Comparison of ENCODE assay signal across 10 mouse cellular contexts in genomic region chr12:84068986-84069385, GRCm38 (mm10). TPM values are rescaled to one million over a fixed set of nuclear protein-coding genes. Genes with fewer than 3 reads are reported as not detected.
DNase-seq lines count a peak whose midpoint lies in the region; ATAC-seq and TF ChIP-seq lines count a peak whose summit lies in the region.
"Had no signal": no experiment of that assay in that cellular context is flagged by ENCODE, and none has a peak within 500 bp of the region (broad histone marks: within the 10 kb centered on the region; RNA-seq: fewer than 3 reads in every experiment).

TSS of gene Acot5 (plus strand) at chr12:84069325.

- peak within 1 kb of the TSS; percentile 69 for H3K4me2 ChIP-seq in embryonic facial prominence, embryonic 13.5 days
- peak within 1 kb of the TSS; percentile 59 for H3K4me2 ChIP-seq in hindbrain, postnatal 0 days (ENCODE audit: low read depth, low read length)
- peak within 1 kb of the TSS; percentile 53 for H3K4me2 ChIP-seq in midbrain, postnatal 0 days (ENCODE audit: low read depth, low read length, poor library complexity, severe bottlenecking)

- peak; percentile 45 for DNase-seq in kidney, adult 9 months
- no peak for DNase-seq in kidney, postnatal 14 days
- DNase-seq in hindbrain, postnatal 0 days (ENCODE audit: low spot score): no peak
- DNase-seq in midbrain, postnatal 0 days (ENCODE audit: low spot score): no peak
- DNase-seq in layer of hippocampus, adult 9-11 months: no peak
- no peak for DNase-seq in right cerebral cortex, postnatal 10 days (ENCODE audit: low spot score in 2 of 2)
- no peak for DNase-seq in layer of hippocampus, postnatal 25 days (ENCODE audit: extremely low spot score in 1 of 2, low spot score in 1 of 2)

- no peaks in the 10 kb centered on the region for H3K9me3 ChIP-seq in embryonic facial prominence, embryonic 13.5 days
- no peaks in the 10 kb centered on the region for H3K9me3 ChIP-seq in hindbrain, postnatal 0 days (ENCODE audit: low read length)
- H3K9me3 ChIP-seq in midbrain, postnatal 0 days (ENCODE audit: low read length): no peaks in the 10 kb centered on the region

- peak within 1 kb of the TSS; percentile 45 for H3K4me3 ChIP-seq in embryonic facial prominence, embryonic 13.5 days
- H3K4me3 ChIP-seq in hindbrain, postnatal 0 days (ENCODE audit: low read length): peak within 1 kb of the TSS; percentile 41
- H3K4me3 ChIP-seq in midbrain, postnatal 0 days (ENCODE audit: low read depth, low read length): peak within 1 kb of the TSS; percentile 41

- H3K9ac ChIP-seq in embryonic facial prominence, embryonic 13.5 days: 0 out of 2 replicates have a peak within 1 kb of the TSS, but pooled peaks have one; percentile 49
- 0 out of 2 replicates have a peak within 1 kb of the TSS, but pooled peaks have one; percentile 17 for H3K9ac ChIP-seq in hindbrain, postnatal 0 days (replicated peaks; ENCODE audit: low read length)
- no peak within 1 kb of the TSS for H3K9ac ChIP-seq in midbrain, postnatal 0 days (replicated peaks; ENCODE audit: low read length, poor library complexity, severe bottlenecking)

- H3K27me3 ChIP-seq in embryonic facial prominence, embryonic 13.5 days: peaks cover 40% of the 10 kb centered on the region
- 0 out of 2 replicates have a peak, but pooled peaks cover 12% of the 10 kb centered on the region for H3K27me3 ChIP-seq in hindbrain, postnatal 0 days (ENCODE audit: insufficient read depth, low read length)
- peaks cover 22% of the 10 kb centered on the region; the same call in 1 of the 2 replicates for H3K27me3 ChIP-seq in midbrain, postnatal 0 days (ENCODE audit: insufficient read depth, low read length)

- WGBS in embryonic facial prominence, embryonic 13.5 days: 54% methylated on average over 9 of the region's 9 CpGs
- 57% methylated on average over 9 of the region's 9 CpGs for WGBS in hindbrain, postnatal 0 days
- 52% methylated on average over 9 of the region's 9 CpGs for WGBS in midbrain, postnatal 0 days

- no peaks in the 10 kb centered on the region for H3K36me3 ChIP-seq in embryonic facial prominence, embryonic 13.5 days
- no peaks in the 10 kb centered on the region for H3K36me3 ChIP-seq in hindbrain, postnatal 0 days (ENCODE audit: insufficient read depth, low read length)
- no peaks in the 10 kb centered on the region for H3K36me3 ChIP-seq in midbrain, postnatal 0 days (ENCODE audit: insufficient read depth, low read length)

- H3K4me1 ChIP-seq in embryonic facial prominence, embryonic 13.5 days: peaks cover 3% of the 10 kb centered on the region; the same call in 1 of the 2 replicates
- H3K4me1 ChIP-seq in hindbrain, postnatal 0 days (ENCODE audit: insufficient read depth, low read length): no peaks in the 10 kb centered on the region
- H3K4me1 ChIP-seq in midbrain, postnatal 0 days (ENCODE audit: insufficient read depth, low read length): no peaks in the 10 kb centered on the region

- no peak within 1 kb of the TSS for H3K27ac ChIP-seq in embryonic facial prominence, embryonic 13.5 days
- no peak within 1 kb of the TSS for H3K27ac ChIP-seq in hindbrain, postnatal 0 days
- H3K27ac ChIP-seq in midbrain, postnatal 0 days (ENCODE audit: low read depth, low read length): no peak within 1 kb of the TSS

- no peak for TF ChIP-seq CTCF in hindbrain, postnatal 0 days (IDR thresholded peaks at IDR 0.05; ENCODE audit: low read depth)
- no peak for TF ChIP-seq CTCF in midbrain, postnatal 0 days (IDR thresholded peaks at IDR 0.05)

- no peak for ATAC-seq in embryonic facial prominence, embryonic 13.5 days (ENCODE audit: insufficient number of reproducible peaks, insufficient read depth, low FRiP score, low TSS enrichment, low read depth)
- no peak for ATAC-seq in hindbrain, postnatal 0 days
- ATAC-seq in midbrain, postnatal 0 days (ENCODE audit: low FRiP score): no peak

RNA-seq across cellular contexts. Expression of gene Acot5, which starts in this region (rescaled TPM):
- polyA plus RNA-seq in embryonic facial prominence, embryonic 13.5 days (2015; fragmentation: Nextera tagmentation; extraction: Ambion mirVana): 0.18 TPM in 1 of 2 replicates, not detected in the other
- total RNA-seq in hindbrain, postnatal 0 days (2014; rRNA removed): 1.2 and 1.3 TPM in 2 replicates
- 1.2 and 1.5 TPM in 2 replicates for polyA plus RNA-seq in hindbrain, postnatal 0 days (2015; fragmentation: Nextera tagmentation; extraction: Ambion mirVana)
- 1.5 and 2.0 TPM in 2 replicates for total RNA-seq in midbrain, postnatal 0 days (2014; rRNA removed)
- polyA plus RNA-seq in midbrain, postnatal 0 days (2015; fragmentation: Nextera tagmentation; extraction: Ambion mirVana): 0.77 and 1.1 TPM in 2 replicates
- 1 to 10 TPM; 8.3 TPM for total RNA-seq in layer of hippocampus, postnatal 25 days (2021)
- total RNA-seq: common myeloid progenitor, adult 5-6 weeks; MEL had no signal
